Mouse (Mus musculus) spleen, adult 2 months (tissue): ENCODE data around the gene Cep68.

Source experiments
- CTCF ChIP-seq: fragments of 200-500 bp; IDR thresholded peaks from 2 replicates; pipeline ENCODE4 v1.5.1; 2011; ENCODE audit warnings: mild to moderate bottlenecking, inconsistent platforms; ENCODE audit not compliant: insufficient read depth, insufficient read length, insufficient replicate concordance; ENCODE audit errors: extremely low read depth
- POLR2A ChIP-seq: fragments of 200-500 bp; IDR thresholded peaks from 2 replicates; pipeline ENCODE4 v1.6.1; 2011; ENCODE audit warnings: low read depth, low read length, inconsistent platforms

- TF ChIP-seq CTCF: no peak
- no peak for TF ChIP-seq POLR2A
Measured at GRCm38 (mm10) chr11:20262628-20263380, 13.6 kb upstream of the Cep68 start.
